Mouse (Mus musculus): ENCODE results near the gene Srbd1. TPM values are rescaled to one million over a fixed set of nuclear protein-coding genes. Genes with fewer than 3 reads are reported as not detected.

Gene Srbd1
- polyA plus RNA-seq, 1 experiment from 2014 or later, result 11.5 TPM

DNA sequence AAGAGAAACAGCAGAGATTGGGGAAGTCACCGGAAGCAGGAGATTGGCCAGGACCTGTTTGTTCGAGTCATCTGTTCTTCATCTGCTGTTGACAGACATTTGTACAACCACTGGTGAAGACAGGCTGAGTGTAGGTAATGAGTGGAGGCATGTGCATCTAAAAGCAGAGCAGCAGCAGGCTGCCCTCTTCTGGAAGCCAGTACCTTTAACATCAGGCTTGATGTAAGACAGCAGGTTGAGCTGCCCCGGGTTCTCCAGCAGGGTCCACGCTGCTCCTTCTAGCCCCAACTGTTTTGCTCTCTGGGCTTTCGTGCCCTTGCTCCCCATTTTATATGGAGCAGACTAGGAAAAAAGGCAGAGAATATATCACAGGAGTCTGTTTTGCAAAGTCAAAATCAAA is 19.1 kb downstream of the Srbd1 start:
- Histone ChIP-seq H3K9ac (ENCODE audit: low read depth, low read length) (no peak overlapping the region), H3K27me3 (replicated peaks; ENCODE audit: control insufficient read depth, insufficient read depth, low read length) (no peaks in the 10 kb centered on the region), H3K27ac (ENCODE audit: low read depth, low read length) (no peak overlapping the region), H3K36me3 (ENCODE audit: control insufficient read depth, insufficient read depth, low read length) (peaks cover 16% of the 10 kb centered on the region; the same call in 1 of the 2 replicates), H3K4me1 (replicated peaks; ENCODE audit: control insufficient read depth, insufficient read depth, low read length) (no peaks in the 10 kb centered on the region), H3K4me3 (ENCODE audit: low read depth, low read length) (no peak overlapping the region), H3K4me2 (no peak overlapping the region), H3K9me3 (ENCODE audit: control insufficient read depth, low read length) (no peaks in the 10 kb centered on the region)
- no peak for DNase-seq (ENCODE audit: low spot score)
- WGBS, result 82% methylated on average over 5 of the region's 5 CpGs
- ATAC-seq (replicated peaks; ENCODE audit: low FRiP score), result no peak

DNA sequence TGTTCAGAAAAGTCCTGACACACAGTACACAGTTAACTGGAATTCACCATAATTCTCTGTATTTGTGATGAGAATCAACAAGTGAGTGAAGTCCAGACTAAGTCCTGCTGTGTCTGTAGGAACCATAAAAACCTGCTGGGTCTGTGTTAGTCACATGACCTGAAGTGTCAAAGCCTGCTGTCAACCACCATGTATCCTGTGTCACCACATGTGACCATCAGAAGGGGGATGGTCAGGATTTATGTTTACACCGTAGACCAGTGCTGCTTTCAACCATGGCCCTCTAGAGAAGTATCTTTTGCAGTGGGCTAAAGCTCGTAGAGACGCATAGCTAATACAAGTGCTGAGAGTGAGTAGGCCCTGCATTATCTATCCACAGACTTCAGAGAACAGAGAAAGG is 21.8 kb downstream of the Srbd1 start:
- no peaks in the 10 kb centered on the region for H3K27me3 ChIP-seq (replicated peaks; ENCODE audit: control insufficient read depth, insufficient read depth, low read length)
- H3K9ac ChIP-seq (ENCODE audit: low read depth, low read length), result no peak overlapping the region
- H3K4me3 ChIP-seq (ENCODE audit: low read depth, low read length), result no peak overlapping the region
- H3K9me3 ChIP-seq (ENCODE audit: control insufficient read depth, low read length), result no peaks in the 10 kb centered on the region
- no peaks in the 10 kb centered on the region for H3K4me1 ChIP-seq (replicated peaks; ENCODE audit: control insufficient read depth, insufficient read depth, low read length)
- no peak overlapping the region for H3K4me2 ChIP-seq
- peaks cover 17% of the 10 kb centered on the region; the same call in 1 of the 2 replicates for H3K36me3 ChIP-seq (ENCODE audit: control insufficient read depth, insufficient read depth, low read length)
- DNase-seq (ENCODE audit: low spot score) (no peak), ATAC-seq (replicated peaks; ENCODE audit: low FRiP score) (no peak)
- 91% methylated on average over 3 of the region's 3 CpGs for WGBS
- H3K27ac ChIP-seq (ENCODE audit: low read depth, low read length), result no peak overlapping the region

DNA sequence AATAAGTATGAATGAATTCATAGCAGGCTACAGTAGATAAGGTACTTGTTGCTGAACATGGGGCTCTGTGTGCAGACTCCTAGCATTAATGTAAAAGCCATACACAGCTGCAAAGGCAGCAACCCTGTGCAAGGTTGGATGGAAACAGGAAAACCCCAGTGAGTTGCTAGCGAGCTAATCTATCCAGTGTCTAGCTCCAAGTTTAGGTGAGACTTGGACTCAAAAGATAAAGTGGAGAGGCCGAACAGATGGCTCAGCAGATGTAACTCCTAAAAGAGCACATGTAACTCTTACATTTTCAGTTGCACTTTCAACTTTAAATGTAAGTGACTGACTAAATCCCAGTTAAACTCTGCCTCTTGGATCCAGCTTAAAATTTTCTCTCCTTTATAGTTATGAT is 48.1 kb downstream of the Srbd1 start:
- ATAC-seq (replicated peaks; ENCODE audit: low FRiP score) (no peak), DNase-seq (ENCODE audit: low spot score) (no peak)
- no peaks in the 10 kb centered on the region; the same call in 1 of the 2 replicates for H3K36me3 ChIP-seq (ENCODE audit: control insufficient read depth, insufficient read depth, low read length)
- H3K4me2 ChIP-seq, result no peak overlapping the region
- H3K27me3 ChIP-seq (replicated peaks; ENCODE audit: control insufficient read depth, insufficient read depth, low read length), result no peaks in the 10 kb centered on the region
- H3K4me3 ChIP-seq (ENCODE audit: low read depth, low read length), result no peak overlapping the region
- H3K9ac ChIP-seq (ENCODE audit: low read depth, low read length), result no peak overlapping the region
- WGBS, result 69% methylated on average over 2 of the region's 2 CpGs
- no peaks in the 10 kb centered on the region for H3K9me3 ChIP-seq (ENCODE audit: control insufficient read depth, low read length)
- H3K4me1 ChIP-seq (replicated peaks; ENCODE audit: control insufficient read depth, insufficient read depth, low read length), result peaks cover 6% of the 10 kb centered on the region
- H3K27ac ChIP-seq (ENCODE audit: low read depth, low read length), result no peak overlapping the region

DNA sequence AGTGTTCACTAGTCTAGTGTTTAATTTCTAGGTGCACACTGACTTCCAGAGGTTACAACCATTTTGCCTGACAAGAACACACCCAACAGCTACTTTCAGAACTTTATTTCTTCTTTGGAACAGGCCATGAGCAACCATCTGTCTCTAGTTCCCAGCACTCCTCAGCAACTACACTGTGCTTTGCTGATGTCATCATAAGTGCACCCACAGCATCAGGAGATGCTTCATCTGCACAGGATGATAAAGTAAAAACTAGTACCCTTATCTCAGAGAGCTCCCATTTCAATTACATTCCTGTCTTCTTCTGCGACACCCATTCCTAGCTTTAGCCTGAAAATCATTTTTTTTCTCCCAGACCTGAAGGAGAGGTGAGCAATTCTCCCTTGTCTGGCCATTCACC is 51.9 kb downstream of the Srbd1 start:
- Histone ChIP-seq H3K9me3 (ENCODE audit: control insufficient read depth, low read length) (no peaks in the 10 kb centered on the region), H3K4me3 (ENCODE audit: low read depth, low read length) (no peak overlapping the region), H3K27me3 (replicated peaks; ENCODE audit: control insufficient read depth, insufficient read depth, low read length) (no peaks in the 10 kb centered on the region), H3K4me2 (no peak overlapping the region), H3K27ac (ENCODE audit: low read depth, low read length) (no peak overlapping the region), H3K9ac (ENCODE audit: low read depth, low read length) (no peak overlapping the region), H3K4me1 (replicated peaks; ENCODE audit: control insufficient read depth, insufficient read depth, low read length) (peaks cover 6% of the 10 kb centered on the region), H3K36me3 (ENCODE audit: control insufficient read depth, insufficient read depth, low read length) (no peaks in the 10 kb centered on the region; the same call in 1 of the 2 replicates)
- DNase-seq (ENCODE audit: low spot score) (no peak), ATAC-seq (replicated peaks; ENCODE audit: low FRiP score) (no peak; the same call in 1 of the 2 replicates)
- WGBS, result 69% methylated on average over 1 of the region's 1 CpGs

DNA sequence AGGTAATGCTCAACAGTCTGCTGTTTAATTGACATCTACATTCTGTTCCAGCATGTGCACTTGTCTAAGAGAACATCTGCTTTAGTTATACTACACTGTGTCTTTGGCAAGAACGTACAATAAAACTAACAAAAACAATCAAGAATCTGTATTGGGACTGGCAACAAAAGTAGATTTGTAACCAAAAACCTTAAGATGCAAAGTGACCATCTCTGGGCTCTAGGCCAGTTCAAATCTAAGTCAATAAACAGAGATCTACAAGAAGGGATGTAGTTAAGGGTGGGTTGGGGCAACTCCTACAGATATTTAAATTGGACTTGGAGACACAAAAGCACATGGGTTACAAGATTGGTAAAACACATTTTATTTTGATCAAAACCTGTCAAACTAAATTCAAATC is 53.3 kb downstream of the Srbd1 start:
- no peak for DNase-seq (ENCODE audit: low spot score)
- H3K27ac ChIP-seq (ENCODE audit: low read depth, low read length), result no peak overlapping the region
- H3K4me2 ChIP-seq, result no peak overlapping the region
- H3K9me3 ChIP-seq (ENCODE audit: control insufficient read depth, low read length), result no peaks in the 10 kb centered on the region
- H3K4me3 ChIP-seq (ENCODE audit: low read depth, low read length), result no peak overlapping the region
- H3K27me3 ChIP-seq (replicated peaks; ENCODE audit: control insufficient read depth, insufficient read depth, low read length), result no peaks in the 10 kb centered on the region
- WGBS, result 72% methylated on average over 1 of the region's 1 CpGs
- no peaks in the 10 kb centered on the region; the same call in 1 of the 2 replicates for H3K36me3 ChIP-seq (ENCODE audit: control insufficient read depth, insufficient read depth, low read length)
- peaks cover 6% of the 10 kb centered on the region for H3K4me1 ChIP-seq (replicated peaks; ENCODE audit: control insufficient read depth, insufficient read depth, low read length)
- no peak overlapping the region for H3K9ac ChIP-seq (ENCODE audit: low read depth, low read length)
- ATAC-seq (replicated peaks; ENCODE audit: low FRiP score), result no peak

DNA sequence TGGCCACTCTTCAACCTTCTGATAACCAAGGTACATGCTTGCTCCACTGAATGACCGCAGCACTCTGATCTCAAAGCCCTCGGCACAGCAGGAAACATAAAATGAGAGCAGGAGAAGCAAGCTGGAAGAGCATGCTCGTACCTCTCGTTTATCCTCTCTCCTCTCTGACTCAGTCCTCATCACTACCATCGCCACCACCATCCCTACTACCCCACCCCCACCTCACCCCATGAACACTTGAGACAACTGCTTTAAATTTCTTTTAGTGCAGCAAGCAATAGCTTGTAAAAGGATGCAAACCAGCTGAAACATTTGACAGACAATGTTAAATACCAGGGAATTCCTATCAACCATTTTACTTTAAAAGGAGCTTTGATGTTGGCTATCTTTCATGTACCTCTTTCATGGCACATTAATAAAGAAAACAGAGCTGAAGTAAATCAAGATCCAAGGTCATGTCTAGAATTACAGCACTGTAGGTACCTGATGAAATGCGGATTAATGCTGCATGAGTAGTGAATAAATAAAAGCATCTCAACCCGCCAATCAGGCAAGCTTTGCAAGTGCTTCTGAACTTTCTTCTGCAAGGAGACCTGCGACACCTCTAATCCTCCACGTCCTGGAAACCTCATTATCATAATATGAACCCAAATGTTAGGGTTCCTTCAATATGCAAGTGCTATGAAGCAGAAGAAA is 54.9 kb downstream of the Srbd1 start:
- no peaks in the 10 kb centered on the region for H3K36me3 ChIP-seq (ENCODE audit: control insufficient read depth, insufficient read depth, low read length)
- H3K9ac ChIP-seq (ENCODE audit: low read depth, low read length), result no peak overlapping the region
- H3K4me3 ChIP-seq (ENCODE audit: low read depth, low read length), result no peak overlapping the region
- no peak overlapping the region for H3K27ac ChIP-seq (ENCODE audit: low read depth, low read length)
- ATAC-seq (replicated peaks; ENCODE audit: low FRiP score) (no peak), DNase-seq (ENCODE audit: low spot score) (no peak)
- no peak overlapping the region for H3K4me2 ChIP-seq
- WGBS, result 80% methylated on average over 9 of the region's 9 CpGs
- H3K27me3 ChIP-seq (replicated peaks; ENCODE audit: control insufficient read depth, insufficient read depth, low read length), result no peaks in the 10 kb centered on the region
- H3K4me1 ChIP-seq (replicated peaks; ENCODE audit: control insufficient read depth, insufficient read depth, low read length), result peaks cover 6% of the 10 kb centered on the region
- no peaks in the 10 kb centered on the region for H3K9me3 ChIP-seq (ENCODE audit: control insufficient read depth, low read length)

DNA sequence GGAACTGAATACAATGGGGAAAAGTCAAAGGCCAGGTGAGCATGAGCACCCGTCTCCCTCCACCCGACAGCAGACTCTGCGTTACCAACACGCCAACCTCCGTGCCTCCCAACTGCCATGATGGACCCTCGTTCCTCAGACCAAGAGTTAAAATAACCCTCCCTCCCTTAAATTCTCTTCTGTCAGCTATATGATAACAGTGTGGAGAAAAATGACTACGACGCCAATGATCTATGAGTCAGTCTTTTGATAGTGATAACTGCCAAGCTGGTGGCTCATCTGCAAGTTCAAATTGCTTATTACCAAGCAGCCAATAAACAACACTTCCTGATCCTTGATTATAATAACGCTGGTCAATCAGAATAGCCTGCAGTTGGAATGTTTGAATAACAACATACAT is 57.1 kb downstream of the Srbd1 start:
- ATAC-seq (replicated peaks; ENCODE audit: low FRiP score), result no peak
- DNase-seq (ENCODE audit: low spot score), result no peak
- Histone ChIP-seq H3K4me1 (replicated peaks; ENCODE audit: control insufficient read depth, insufficient read depth, low read length) (peaks cover 3% of the 10 kb centered on the region), H3K36me3 (ENCODE audit: control insufficient read depth, insufficient read depth, low read length) (no peaks in the 10 kb centered on the region), H3K9me3 (ENCODE audit: control insufficient read depth, low read length) (no peaks in the 10 kb centered on the region), H3K27ac (ENCODE audit: low read depth, low read length) (no peak overlapping the region), H3K4me3 (ENCODE audit: low read depth, low read length) (no peak overlapping the region), H3K4me2 (no peak overlapping the region), H3K27me3 (replicated peaks; ENCODE audit: control insufficient read depth, insufficient read depth, low read length) (no peaks in the 10 kb centered on the region), H3K9ac (ENCODE audit: low read depth, low read length) (no peak overlapping the region)
- 79% methylated on average over 9 of the region's 9 CpGs for WGBS

DNA sequence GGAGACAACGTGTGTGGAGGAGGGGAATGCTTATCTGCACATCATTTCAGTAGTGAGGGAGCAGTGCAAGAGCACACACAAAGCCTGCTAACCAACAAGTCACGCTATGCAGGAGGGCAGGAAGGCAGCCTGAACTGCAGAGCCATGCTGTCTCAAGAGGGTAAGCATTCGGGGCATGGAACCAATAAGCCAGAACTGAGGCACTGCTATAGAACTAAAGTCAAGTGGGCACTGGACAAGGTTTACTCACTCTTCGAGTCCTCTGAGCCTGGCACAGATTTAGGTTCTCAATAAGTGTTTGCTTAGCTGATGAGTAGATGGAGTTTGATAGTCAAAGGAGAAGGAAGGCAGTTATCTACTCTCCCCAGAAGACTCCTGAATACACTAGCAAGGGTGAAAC is 58.8 kb downstream of the Srbd1 start:
- no peak overlapping the region for H3K27ac ChIP-seq (ENCODE audit: low read depth, low read length)
- no peak for ATAC-seq (replicated peaks; ENCODE audit: low FRiP score)
- no peak overlapping the region for H3K9ac ChIP-seq (ENCODE audit: low read depth, low read length)
- H3K9me3 ChIP-seq (ENCODE audit: control insufficient read depth, low read length), result no peaks in the 10 kb centered on the region
- no peaks in the 10 kb centered on the region; the same call in 1 of the 2 replicates for H3K4me1 ChIP-seq (replicated peaks; ENCODE audit: control insufficient read depth, insufficient read depth, low read length)
- no peaks in the 10 kb centered on the region for H3K27me3 ChIP-seq (replicated peaks; ENCODE audit: control insufficient read depth, insufficient read depth, low read length)
- no peak overlapping the region for H3K4me2 ChIP-seq
- no peak overlapping the region for H3K4me3 ChIP-seq (ENCODE audit: low read depth, low read length)
- DNase-seq (ENCODE audit: low spot score), result no peak
- H3K36me3 ChIP-seq (ENCODE audit: control insufficient read depth, insufficient read depth, low read length), result no peaks in the 10 kb centered on the region
- WGBS, result 76% methylated on average over 4 of the region's 4 CpGs

DNA sequence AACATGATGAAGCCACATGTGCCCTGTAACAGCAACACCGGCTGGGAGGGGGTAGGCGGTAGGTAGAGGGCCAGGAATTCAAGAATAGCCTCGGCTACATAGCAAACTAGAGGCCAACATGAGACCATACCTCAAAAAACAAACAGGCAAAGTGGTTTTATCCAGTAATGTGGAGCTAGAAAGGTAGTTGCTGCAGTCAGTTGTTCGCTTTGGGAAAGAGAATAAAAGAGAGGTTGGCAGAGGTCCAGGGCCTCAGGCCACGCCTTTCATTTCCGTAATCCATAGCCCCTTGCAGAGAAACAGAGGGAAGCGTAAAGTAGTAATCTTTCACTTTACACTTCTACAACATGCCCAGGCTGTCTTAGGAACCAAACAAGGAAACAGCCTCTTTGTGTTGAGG is 61.8 kb downstream of the Srbd1 start:
- no peak for DNase-seq (ENCODE audit: low spot score)
- Histone ChIP-seq H3K27me3 (replicated peaks; ENCODE audit: control insufficient read depth, insufficient read depth, low read length) (no peaks in the 10 kb centered on the region), H3K36me3 (ENCODE audit: control insufficient read depth, insufficient read depth, low read length) (no peaks in the 10 kb centered on the region), H3K4me2 (no peak overlapping the region), H3K27ac (ENCODE audit: low read depth, low read length) (no peak overlapping the region), H3K4me3 (ENCODE audit: low read depth, low read length) (no peak overlapping the region), H3K9ac (ENCODE audit: low read depth, low read length) (no peak overlapping the region), H3K9me3 (ENCODE audit: control insufficient read depth, low read length) (no peaks in the 10 kb centered on the region), H3K4me1 (replicated peaks; ENCODE audit: control insufficient read depth, insufficient read depth, low read length) (no peaks in the 10 kb centered on the region; the same call in 1 of the 2 replicates)
- no peak for ATAC-seq (replicated peaks; ENCODE audit: low FRiP score)
- 90% methylated on average over 7 of the region's 7 CpGs for WGBS
